Mouse (Mus musculus) hematopoietic stem cell, adult 5-6 weeks (primary cell): ENCODE data around the gene Dlg2. TPM values are rescaled to one million over a fixed set of nuclear protein-coding genes. Genes with fewer than 3 reads are reported as not detected.

Experiments
- ATAC-seq, 2 experiments: fragments of 125-278 bp in 1 of 2; replicated peaks in 1 of 2; 2 replicates each; pipeline ENCODE4 v1.8.0; 2016 to 2017; ENCODE audit warnings: inconsistent platforms in 2 of 2, mild to moderate bottlenecking in 2 of 2, moderate number of reproducible peaks in 2 of 2, low read depth in 1 of 2, moderate TSS enrichment in 1 of 2; ENCODE audit not compliant: low FRiP score in 2 of 2, poor library complexity in 2 of 2, severe bottlenecking in 2 of 2, insufficient read depth in 1 of 2, low TSS enrichment in 1 of 2
- total RNA-seq: library from RNA; stranded (forward); fragments of 172-1452, 232-1000 nt; gene quantifications from 2 replicates; pipeline ENCODE4 v1.2.3, GENCODE M21; 2017

Dlg2 gene
- total RNA-seq, 1 experiment from 2014 or later, result 3.8 TPM

DNA sequence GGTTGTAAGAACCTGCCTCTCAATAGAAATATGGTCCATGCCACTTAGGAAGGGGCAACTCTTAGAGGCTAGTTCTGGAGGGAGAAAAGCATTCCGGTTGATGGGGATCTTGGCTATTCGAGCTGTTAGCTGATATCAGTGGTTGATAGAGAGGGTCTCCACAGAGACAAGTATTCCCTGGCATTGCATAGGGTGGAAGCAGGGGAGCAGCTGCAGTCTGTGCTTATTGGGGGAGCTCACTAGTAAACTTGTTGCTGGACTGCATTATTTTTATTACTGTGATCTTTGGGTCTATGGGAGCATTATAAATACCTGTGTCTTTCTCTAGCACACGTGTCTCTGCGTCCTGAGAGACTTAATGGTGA is 1066.8 kb downstream of the Dlg2 start:
- ATAC-seq, result 0 out of 4 replicates have a peak, but pooled peaks of 1 of the 2 experiments have one; percentile 1

DNA sequence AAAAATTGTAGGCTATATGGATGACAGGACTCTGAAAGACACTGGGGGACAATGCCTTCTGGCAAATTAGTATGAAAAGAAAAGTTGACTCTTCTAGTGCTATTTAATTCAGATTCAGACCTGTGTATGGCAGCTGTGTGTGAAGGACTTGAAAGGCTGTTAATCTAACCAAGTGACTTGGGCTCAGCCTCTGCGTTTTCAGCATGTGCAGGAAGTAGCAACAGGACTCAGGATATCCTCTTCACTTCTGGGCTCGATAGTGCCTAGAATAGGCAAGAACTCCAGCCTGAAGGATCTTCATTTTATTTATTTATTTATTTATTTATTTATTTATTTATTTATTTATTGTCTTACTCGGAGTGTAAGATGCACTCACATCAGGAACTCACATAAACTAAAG is 1068.1 kb downstream of the Dlg2 start:
- ATAC-seq, result peak; percentile 80

DNA sequence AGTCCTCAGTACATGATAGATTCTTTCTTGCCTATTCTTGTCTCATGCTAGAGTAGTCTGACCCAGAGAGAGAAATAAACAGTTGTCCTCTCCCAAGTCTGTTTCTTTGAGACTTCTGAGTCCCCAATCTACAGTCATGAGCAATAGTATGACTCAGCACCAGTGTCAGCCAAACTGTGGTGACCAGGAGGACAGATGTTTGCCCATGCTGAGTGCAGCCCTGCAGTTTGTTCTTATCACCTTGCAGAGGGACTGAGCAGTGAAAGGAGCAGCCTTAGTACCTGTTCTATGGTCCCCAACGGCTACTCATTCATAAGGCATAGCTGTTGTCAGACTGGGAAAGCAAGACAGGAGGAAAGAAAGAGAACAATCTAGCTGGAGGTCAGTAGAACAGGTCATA is 1072.3 kb downstream of the Dlg2 start:
- peak; percentile 65 to 68 for ATAC-seq

DNA sequence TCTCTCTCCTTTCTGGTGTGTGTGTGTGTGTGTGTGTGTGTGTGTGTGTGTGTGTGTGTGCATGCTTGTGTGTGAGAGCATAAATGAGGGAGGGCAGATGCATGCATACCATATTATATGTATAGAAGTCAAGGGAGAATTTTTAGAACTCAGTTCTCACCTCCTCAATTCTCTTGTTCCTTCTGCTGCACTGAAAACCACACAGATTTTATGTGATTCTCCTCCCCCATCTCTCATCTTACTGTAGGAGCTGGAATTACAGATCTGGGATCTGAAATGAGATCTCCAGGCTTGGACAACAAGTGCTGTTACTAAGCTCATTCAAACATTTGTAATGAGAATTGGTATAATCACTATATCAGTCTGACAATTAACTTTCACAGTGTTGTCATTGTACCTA is 1081.1 kb downstream of the Dlg2 start:
- no peak for ATAC-seq

DNA sequence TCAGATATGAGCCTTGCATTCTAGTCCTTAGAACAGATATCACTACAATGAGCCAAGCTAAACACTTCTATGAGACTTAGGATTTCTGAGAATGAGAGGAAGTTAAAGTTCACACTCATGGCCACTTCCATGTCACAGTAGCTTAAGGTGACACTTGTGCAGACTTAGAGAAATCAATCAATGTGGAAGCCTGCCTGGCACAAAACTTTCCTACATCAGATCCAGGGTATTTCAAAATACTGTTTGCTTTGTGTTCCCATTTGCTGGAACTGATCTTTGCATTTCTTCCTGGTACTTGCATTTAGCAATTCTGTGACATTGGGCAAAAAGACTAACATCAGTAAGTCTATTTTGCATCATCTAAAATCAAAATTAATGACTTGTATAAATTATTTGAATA is 1091.0 kb downstream of the Dlg2 start:
- ATAC-seq, result no peak

DNA sequence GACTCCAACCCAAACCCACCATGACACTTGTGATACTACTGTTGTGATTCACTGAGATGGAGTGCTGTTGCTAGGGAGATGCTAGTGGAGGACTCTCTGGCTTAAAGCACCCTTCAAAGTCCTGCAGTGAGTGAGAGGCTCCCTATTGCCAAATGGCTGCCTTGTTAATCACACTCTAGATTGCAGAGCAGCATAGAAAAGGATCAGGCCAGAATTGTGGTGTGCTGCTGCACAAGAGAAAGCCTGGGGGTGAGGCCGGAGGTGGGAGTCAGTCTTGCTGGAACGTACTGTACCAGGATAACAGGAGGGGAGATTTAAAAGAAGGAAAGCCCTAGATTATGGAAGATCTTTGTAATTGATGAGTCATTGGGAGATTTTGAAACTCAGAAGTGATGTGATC is 1094.5 kb downstream of the Dlg2 start:
- ATAC-seq, result no peak

DNA sequence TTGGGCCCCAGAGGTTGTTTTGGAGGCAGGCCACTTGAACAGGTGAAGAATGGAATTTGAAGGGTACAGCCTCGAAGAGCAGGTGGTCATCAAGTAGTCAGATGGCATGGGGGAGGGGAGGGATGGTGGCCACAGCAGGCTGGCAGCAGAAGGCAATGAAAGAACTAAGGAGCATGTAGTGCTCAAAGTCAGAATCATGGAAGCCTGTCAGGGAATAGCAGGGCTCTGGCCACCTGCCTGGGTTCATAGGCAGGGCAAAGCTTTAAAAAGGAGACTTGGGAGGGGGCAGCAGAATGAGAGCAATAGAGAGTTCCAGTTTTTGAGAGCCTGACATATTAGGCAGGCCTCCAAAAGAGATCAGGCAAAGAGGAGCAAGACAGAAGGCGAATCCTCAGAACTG is 1096.2 kb downstream of the Dlg2 start:
- no peak for ATAC-seq

DNA sequence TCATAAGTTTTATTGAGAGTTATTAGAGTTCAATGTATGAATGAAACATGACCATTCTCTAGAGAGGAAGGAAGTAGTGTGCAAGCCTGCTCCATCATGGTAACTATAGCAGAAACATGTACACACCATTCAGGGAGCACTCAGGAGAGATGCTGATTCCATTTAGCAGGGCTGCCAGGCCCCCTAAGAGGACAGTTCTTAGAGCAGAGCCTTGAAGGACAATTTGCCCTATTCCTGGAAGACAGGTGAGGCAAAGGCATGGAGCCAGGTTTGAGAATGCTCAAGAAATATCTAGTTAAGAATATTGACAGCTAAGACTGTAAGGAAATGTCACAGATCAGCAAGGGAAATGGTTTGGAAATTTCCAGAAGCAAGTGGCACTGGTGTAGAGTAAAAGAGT is 1096.8 kb downstream of the Dlg2 start:
- ATAC-seq, result no peak

DNA sequence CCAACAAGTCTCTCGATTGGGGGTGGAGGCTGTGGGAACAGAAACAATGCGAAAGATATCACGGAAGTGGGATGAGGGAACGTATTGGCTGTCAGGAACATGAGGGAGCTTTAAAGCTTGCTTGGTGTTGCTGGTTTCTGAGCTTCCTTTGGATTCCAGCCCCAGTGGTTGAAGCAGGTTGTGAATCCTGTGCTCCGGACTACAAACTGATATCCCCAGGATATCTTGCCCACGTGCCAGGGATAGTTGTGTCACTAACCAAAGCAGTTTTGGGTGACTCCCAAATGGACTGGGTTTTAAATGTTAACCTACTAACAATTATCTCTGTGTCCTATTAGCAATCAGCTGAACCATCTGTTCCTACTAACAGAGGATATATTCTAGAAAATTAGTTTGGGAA is 1099.7 kb downstream of the Dlg2 start:
- no peak for ATAC-seq

DNA sequence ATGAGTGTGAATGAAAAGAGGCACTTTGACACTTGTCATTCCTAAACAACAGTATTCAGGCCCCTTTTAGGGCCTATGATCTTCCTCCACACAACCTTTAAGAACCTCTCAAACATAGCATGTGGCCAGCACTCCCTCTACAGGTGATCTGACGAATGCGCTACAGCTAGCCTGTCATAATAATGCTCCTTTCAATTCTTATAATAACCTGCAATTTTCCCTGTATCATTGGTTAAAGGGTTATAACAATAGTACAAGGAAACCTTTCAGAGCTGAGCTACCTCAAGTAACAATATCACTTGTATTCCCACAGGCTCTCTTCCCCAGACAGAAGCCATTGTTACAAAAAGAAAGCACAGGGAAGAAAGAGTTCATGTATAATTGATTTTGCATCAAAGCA is 1105.7 kb downstream of the Dlg2 start:
- peak; percentile 90 to 97 for ATAC-seq

DNA sequence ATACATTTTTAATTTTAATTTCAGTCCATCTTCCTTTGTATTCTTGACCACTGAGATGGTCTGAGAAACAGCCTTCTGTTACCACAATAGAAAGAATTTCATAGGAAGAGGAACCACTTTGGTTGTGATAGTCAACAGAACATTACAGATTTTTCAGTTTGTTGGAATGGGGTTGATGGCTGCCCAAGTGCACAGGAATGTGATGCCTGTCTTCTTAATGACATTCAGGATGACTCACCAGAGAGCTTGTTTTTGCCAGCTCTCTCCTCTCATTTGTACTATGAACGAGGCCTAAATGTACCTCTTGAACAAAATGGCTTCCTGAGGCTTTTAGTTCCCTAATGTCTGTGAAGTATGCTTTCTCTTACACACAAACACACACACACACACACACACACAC is 1107.1 kb downstream of the Dlg2 start:
- no peak for ATAC-seq

DNA sequence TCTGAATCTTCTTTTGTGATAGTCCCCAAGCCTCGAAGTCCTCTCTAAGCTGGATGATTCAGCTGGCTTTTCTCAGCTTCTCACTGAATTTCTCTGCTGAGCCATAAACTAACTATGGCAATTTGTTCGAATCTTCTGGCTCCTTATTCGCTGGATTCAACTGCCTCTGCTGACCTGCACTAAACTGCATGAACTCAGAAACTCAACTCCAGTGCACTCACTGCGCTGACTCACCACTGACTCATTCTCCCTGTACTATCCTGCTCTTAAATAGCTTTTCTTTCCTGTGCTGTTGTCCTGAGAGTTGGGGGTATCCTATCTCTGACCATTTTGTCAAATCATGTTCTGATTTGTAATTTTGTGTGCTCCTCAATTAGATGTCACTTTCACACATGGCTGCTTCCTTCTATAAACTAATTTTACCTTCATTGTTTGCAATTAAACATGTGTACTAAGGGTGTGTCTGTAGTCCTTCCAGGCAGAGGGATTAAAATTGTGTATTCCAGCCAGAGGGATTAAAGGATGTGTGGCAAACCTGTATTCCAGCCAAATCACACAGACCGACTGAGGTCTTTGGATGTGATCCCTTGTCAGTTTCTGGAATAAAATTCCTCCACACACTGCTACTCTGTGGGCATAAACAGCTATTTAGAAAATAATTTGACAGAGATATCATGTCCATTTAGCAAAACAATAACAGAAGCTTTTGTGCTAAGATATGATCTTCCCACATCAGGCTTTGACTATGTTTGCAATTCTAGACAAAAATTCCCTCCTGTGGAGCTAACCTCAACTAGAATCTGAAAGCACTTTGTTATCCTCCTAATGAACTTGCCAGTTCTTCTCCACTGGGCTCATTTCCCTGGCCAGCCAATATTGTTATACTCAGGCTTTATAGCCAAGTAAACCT is 1115.0 kb downstream of the Dlg2 start:
- no peak for ATAC-seq

DNA sequence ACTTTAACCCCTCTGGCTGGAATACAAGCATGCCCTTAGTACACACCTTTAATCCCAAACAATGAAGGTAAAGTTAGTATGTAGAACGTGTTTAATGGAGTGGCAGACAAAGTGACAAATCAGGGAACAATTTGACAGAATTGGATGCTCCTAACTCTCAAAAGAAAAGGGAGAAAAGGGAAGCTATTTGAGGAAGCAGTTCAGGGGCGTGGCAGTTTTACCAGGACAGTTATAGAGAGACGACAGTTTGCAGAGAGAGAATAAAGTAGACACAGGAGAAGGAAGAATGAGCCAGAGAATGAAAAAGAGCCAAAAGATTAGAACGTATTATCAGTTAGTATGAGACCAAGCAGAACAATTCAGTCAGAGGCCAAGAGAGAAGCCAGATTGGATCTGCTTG is 1122.1 kb downstream of the Dlg2 start:
- no peak for ATAC-seq

DNA sequence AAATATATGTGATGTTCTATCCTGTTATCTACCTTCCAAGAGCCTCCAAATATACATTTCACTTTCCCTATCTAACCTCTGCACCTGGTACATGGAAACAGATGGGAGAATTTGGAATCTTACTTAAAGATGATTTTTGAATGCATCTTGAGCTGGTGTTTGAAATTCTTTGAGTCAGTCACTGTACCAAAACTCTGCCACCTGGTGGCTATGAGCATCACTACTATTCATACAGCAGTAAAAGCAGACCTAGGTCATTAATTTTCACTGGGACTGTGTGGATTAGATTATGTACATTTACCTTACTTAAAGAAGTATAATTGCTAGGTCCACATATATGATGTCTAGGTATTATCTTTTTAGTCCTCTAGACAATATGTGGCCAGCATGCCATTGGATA is 1124.8 kb downstream of the Dlg2 start:
- peak; percentile 53 to 66; a peak in 1 of 4 replicates for ATAC-seq

DNA sequence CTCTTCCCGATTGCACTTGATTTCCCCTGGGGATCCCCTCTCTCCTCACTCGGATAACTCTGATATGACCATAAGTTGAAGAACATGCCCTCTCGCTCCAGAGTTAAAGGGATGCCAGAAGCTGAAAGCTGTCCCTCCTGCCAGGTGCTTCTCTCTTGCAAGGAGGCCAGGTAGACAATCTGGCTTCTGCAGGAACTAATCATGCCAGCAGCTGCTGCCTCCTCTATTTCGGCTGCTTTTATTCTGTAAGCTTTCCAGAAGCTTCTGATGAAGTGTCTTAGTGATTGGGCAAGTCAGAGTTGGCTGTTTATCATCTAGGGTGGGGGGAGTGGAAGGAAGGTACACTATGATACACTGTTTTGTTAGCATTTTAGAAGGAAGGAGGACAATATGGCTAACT is 1127.1 kb downstream of the Dlg2 start:
- no peak for ATAC-seq

DNA sequence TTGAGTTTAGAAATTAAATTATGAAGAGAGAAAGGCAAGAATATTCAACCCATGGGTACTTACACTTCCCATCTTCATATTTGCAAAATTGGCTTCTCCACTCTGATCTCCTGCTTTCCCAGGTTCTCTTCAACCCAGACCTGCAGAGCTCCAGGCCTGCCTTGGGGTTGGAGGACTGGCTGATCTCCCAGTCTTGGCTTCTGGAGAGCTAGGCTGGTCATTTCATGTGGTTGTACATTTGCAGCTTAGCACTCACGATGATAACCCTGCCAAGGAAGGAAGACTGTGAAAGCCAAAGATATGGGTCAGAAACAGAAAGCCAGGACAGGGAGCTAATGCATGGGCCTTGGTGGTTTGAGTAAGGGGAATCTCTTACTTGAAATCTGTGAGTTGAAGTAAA is 1176.6 kb downstream of the Dlg2 start:
- no peak for ATAC-seq

DNA sequence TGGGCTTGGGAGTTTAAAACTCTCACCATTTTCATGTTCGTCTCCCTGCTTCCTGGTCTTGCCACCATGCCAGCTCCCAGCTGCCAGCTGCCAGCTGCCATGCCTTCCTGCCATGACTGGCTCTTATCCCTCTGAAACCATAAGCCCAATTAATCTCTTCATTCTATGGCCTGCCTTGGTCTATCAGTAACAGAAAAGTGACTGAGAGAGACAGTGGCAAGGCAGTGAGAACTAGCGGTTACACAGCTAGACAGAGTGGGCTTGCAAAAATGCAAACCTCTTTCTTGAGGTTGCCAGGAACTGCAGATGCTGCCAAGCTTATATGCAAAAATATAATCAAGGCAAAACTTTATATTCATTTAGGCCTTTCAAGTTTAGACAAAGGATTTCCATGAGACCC is 1183.0 kb downstream of the Dlg2 start:
- ATAC-seq, result no peak

DNA sequence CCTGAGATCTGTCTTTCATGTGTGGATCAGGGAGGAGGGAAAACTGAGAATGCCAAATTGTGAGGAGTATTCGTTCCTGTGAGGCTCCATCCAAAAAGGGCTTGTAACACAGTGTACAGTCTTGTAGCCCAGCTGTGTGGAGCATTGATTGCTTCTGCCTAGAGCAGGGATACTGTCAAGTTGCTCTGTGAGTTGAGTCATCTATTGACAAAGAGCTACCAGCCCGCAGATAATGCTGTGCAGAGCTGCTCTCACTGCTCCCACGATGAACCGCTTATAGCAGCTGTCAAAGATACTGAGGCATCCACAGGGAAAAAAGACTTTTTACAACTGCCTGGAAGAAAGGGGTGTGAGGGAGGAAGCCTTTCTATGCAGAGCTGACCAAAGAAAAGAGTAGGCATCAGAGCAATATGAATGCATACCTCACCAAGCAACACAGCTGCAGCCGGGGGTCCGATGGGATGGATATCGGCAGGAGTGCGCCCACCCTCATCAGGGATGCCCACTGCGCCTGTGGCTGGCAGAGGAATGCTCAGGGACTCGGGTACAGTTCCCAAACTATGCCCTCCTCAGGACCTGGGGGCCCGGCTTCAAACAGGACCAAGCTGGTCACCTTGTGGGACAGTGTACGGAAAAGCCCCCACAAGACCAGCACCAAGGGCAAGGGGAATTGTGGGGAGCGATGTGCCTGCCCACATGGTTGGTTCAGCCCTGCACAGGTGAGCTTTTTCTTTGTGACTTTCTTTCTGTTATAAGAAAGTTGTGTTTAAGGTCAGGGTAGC is 1196.0 kb downstream of the Dlg2 start:
- ATAC-seq, result no peak
